Mouse (Mus musculus) C2C12 (cell line): Measurements from ENCODE around the gene 2310033P09Rik. TPM values are rescaled to one million over a fixed set of nuclear protein-coding genes. Genes with fewer than 3 reads are reported as not detected.
"Not testable (repeated sequence)": the region's sequence is repeated elsewhere in the genome, so short reads cannot be mapped to it uniquely, and the experiment has no call there.

Experiments
- H3K27me3 ChIP-seq: one replicate; pipeline ENCODE4 v1.6.1; 2011; ENCODE audit not compliant: control insufficient read depth, insufficient read depth, insufficient read length
- H3K36me3 ChIP-seq: one replicate; pipeline ENCODE4 v1.6.1; 2011; ENCODE audit not compliant: control insufficient read depth, insufficient read depth
- H3K4me3 ChIP-seq: one replicate; pipeline ENCODE4 v1.5.1; 2011; ENCODE audit warnings: mild to moderate bottlenecking, control low read depth; ENCODE audit not compliant: poor library complexity, insufficient read depth, severe bottlenecking
- H3K79me2 ChIP-seq: one replicate; pipeline ENCODE4 v1.6.1; 2011; ENCODE audit not compliant: control insufficient read depth, insufficient read depth
- H3K79me3 ChIP-seq: one replicate; pipeline ENCODE4 v1.6.1; 2011; ENCODE audit warnings: low read depth, control low read depth
- H3ac ChIP-seq: one replicate; pipeline ENCODE3; 2011; ENCODE audit warnings: low read depth; ENCODE audit not compliant: control insufficient read depth, insufficient read length
- CEBPB ChIP-seq: IDR thresholded peaks from one replicate; pipeline ENCODE4 v1.6.1; 2011; ENCODE audit warnings: low read depth, mild to moderate bottlenecking, control low read depth, moderate library complexity
- CTCF ChIP-seq: IDR thresholded peaks from one replicate; pipeline ENCODE4 v1.5.1; 2011; ENCODE audit not compliant: control insufficient read depth, insufficient read depth, insufficient read length
- FOSL1 ChIP-seq: IDR thresholded peaks from one replicate; pipeline ENCODE4 v1.8.0; 2011; ENCODE audit warnings: mild to moderate bottlenecking, low read length; ENCODE audit not compliant: poor library complexity, insufficient read depth, severe bottlenecking
- MAX ChIP-seq: IDR thresholded peaks from one replicate; pipeline ENCODE4 v1.6.1; 2011; ENCODE audit warnings: mild to moderate bottlenecking, control low read depth
- MYOD1 ChIP-seq: IDR thresholded peaks from one replicate; pipeline ENCODE4 v1.6.1; 2011; ENCODE audit warnings: low read depth; ENCODE audit not compliant: control insufficient read depth, insufficient read length
- MYOG ChIP-seq: IDR thresholded peaks from one replicate; pipeline ENCODE4 v1.6.1; 2011; ENCODE audit not compliant: control insufficient read depth, insufficient read length; ENCODE audit errors: extremely low read depth
- USF1 ChIP-seq: IDR thresholded peaks from one replicate; pipeline ENCODE4 v1.6.1; 2011; ENCODE audit warnings: low read depth, mild to moderate bottlenecking, control low read depth, moderate library complexity
- polyA plus RNA-seq: library from polyadenylated mRNA; unstranded; fragments of >200 nt; fragmentation: generic; extraction: Trizol; gene quantifications from one replicate; pipeline ENCODE4 v1.2.1, GENCODE M21; 2012; ENCODE audit warnings: missing spikeins

The 2310033P09Rik gene
- polyA plus RNA-seq, 1 experiment: 17.8 TPM

DNA sequence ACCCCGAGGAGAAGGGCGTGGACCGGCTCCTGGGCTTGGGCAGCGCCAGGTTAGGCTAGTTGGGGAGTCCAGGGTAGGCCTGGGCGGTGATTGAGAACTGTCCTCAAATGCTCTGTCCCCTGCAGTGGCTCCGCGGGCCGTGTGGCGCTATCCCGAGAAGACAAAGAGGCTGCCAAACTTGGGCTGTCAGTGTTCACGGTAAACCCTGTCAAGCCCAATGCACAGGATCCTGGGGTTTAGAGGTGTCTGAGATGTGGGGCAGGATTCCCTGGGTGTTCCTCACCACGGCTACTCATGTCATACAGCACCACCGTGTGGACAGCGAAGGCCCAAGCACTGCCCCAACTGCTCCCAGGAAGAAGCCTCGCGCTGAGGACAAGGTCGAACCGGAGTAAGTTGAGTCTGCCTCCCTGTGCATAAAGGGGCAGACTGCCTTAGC is 901 bp downstream of the 2310033P09Rik start:
- peaks cover 20% of the 10 kb centered on the region for H3K79me3 ChIP-seq
- H3K4me3 ChIP-seq: peak overlapping the region; percentile 80
- no peaks in the 10 kb centered on the region for H3K27me3 ChIP-seq
- peaks cover 64% of the 10 kb centered on the region for H3K36me3 ChIP-seq
- peaks cover 57% of the 10 kb centered on the region for H3K79me2 ChIP-seq
- peak overlapping the region; percentile 9 for H3ac ChIP-seq
- no peak for TF ChIP-seq MYOG
- TF ChIP-seq CTCF: peak; percentile 81

DNA sequence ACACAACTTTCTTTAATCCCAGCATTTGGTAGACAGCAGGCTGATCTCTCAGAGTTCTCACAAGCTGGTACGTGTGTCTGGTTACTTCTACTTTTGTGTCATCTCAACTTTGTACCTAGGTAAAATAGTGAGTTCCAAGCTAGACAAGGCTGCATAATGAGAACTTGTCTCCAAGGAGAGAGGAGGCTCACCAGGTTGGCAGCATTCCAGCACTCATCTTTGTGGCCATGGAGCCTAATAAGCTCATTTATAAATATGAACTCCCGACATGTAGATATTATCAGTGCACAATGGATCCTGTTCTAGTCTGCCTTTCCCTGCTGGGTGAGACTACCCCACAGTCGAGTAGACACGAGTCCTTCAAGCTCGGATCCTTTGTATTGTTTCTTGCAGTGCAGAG is 1.5 kb downstream of the 2310033P09Rik start:
- H3K36me3 ChIP-seq: peaks cover 67% of the 10 kb centered on the region
- TF ChIP-seq CTCF (no peak), MYOD1 (no peak), MYOG (no peak), CEBPB (no peak), MAX (no peak), USF1 (no peak), FOSL1 (no peak)
- peaks cover 63% of the 10 kb centered on the region for H3K79me2 ChIP-seq
- H3K79me3 ChIP-seq: peaks cover 26% of the 10 kb centered on the region
- no peaks in the 10 kb centered on the region for H3K27me3 ChIP-seq
- H3K4me3 ChIP-seq: no peak overlapping the region
- H3ac ChIP-seq: no peak overlapping the region

DNA sequence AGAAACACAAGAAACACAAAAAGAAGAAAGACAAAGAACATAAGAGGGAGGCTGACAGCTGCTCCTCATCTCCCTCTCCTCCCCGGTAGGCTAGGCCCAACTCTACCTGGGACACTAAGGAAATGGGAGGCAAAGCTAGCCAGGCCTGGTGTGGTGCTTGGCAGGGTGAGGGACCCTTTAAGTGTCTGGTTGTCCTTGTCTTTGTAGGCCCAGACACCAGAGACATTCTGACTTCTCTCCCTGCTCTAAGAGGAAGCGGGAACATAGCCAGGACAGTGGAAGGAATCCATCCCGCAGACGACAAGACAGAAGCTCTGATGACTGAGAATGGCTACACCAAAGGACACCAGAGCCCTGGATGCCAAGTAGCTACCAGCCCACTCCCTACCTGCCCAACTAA is 1.9 kb downstream of the 2310033P09Rik start:
- H3ac ChIP-seq: no peak overlapping the region
- H3K36me3 ChIP-seq: peaks cover 68% of the 10 kb centered on the region
- no peaks in the 10 kb centered on the region for H3K27me3 ChIP-seq
- H3K4me3 ChIP-seq: no peak overlapping the region
- H3K79me3 ChIP-seq: peaks cover 30% of the 10 kb centered on the region
- no peak for TF ChIP-seq FOSL1
- TF ChIP-seq CEBPB: no peak
- TF ChIP-seq CTCF: no peak
- TF ChIP-seq MYOG: no peak
- no peak for TF ChIP-seq MAX
- no peak for TF ChIP-seq MYOD1
- no peak for TF ChIP-seq USF1
- peaks cover 67% of the 10 kb centered on the region for H3K79me2 ChIP-seq

DNA sequence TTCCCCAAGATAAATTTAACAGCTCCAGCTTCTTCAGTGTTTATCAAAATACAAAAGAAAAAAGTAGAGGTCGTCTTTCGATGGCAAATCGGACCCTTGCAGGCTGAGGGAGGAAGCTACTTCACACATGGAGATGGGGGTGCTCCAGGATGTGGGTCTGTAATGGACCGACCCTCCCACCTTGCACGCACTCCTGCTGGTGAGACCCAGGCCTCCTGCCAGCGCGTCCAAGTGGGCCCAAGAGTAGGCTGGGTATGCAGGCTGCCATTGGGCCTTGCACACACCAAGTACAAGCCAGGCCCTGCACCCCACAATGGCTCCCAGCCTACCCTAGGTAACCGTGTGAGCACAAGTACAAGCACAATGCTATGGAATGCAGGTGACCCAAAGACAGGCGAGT is 3.4 kb downstream of the 2310033P09Rik start:
- not testable (repeated sequence) for H3ac ChIP-seq, H3K4me3 ChIP-seq, H3K27me3 ChIP-seq
- Histone ChIP-seq H3K79me2 (peaks cover 83% of the 10 kb centered on the region), H3K79me3 (peaks cover 45% of the 10 kb centered on the region), H3K36me3 (peaks cover 71% of the 10 kb centered on the region)

GRCm38 (mm10) chr11:59212320-59212719 is 4.2 kb downstream of the 2310033P09Rik start:
- peaks cover 90% of the 10 kb centered on the region for H3K79me2 ChIP-seq
- H3K27me3 ChIP-seq, H3K4me3 ChIP-seq, H3ac ChIP-seq: not testable (repeated sequence)
- peaks cover 76% of the 10 kb centered on the region for H3K36me3 ChIP-seq
- peaks cover 53% of the 10 kb centered on the region for H3K79me3 ChIP-seq

- no peak overlapping the region for H3ac ChIP-seq
- H3K27me3 ChIP-seq: no peaks in the 10 kb centered on the region
- H3K79me3 ChIP-seq: peaks cover 60% of the 10 kb centered on the region
- H3K4me3 ChIP-seq: no peak overlapping the region
- H3K36me3 ChIP-seq: peaks cover 82% of the 10 kb centered on the region
- TF ChIP-seq USF1 (no peak), FOSL1 (no peak), MAX (no peak), MYOG (no peak), MYOD1 (no peak), CTCF (no peak), CEBPB (no peak)
- peaks cover 97% of the 10 kb centered on the region for H3K79me2 ChIP-seq
Observed at GRCm38 (mm10) chr11:59212892-59213494, 4.9 kb downstream of the 2310033P09Rik start.

DNA sequence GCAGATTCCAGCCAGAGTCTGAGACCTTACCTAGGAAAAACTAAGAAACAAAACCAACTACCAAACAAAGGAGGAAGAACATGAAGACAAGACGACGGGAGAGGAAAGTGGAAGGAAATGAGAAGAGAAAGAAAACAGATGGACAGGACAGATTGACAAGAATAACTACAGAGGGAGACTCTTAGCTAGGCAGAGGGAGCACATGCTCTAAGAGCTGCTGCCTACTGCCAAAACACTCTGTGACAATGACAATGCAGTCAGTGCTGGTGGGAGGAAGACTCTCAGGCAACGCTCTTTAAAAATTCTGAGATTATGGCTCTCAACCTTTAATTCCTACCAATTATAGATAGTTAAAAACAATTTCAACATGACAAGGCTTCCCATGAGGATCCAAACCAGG is 8.8 kb downstream of the 2310033P09Rik start:
- H3K36me3 ChIP-seq: peaks cover 94% of the 10 kb centered on the region

More for the DNA sequence above, 8.8 kb downstream of the 2310033P09Rik start:
- no peak for TF ChIP-seq CTCF
- no peak for TF ChIP-seq MYOG
- no peak for TF ChIP-seq CEBPB
- TF ChIP-seq FOSL1: no peak
- no peak for TF ChIP-seq USF1
- no peak for TF ChIP-seq MAX
- no peak for TF ChIP-seq MYOD1
- Histone ChIP-seq H3K79me2 (peaks cover 100% of the 10 kb centered on the region), H3K4me3 (no peak overlapping the region), H3ac (no peak overlapping the region), H3K79me3 (peaks cover 93% of the 10 kb centered on the region), H3K27me3 (no peaks in the 10 kb centered on the region)
